Mouse (Mus musculus): ENCODE results near the gene Rapgef1.

DNA sequence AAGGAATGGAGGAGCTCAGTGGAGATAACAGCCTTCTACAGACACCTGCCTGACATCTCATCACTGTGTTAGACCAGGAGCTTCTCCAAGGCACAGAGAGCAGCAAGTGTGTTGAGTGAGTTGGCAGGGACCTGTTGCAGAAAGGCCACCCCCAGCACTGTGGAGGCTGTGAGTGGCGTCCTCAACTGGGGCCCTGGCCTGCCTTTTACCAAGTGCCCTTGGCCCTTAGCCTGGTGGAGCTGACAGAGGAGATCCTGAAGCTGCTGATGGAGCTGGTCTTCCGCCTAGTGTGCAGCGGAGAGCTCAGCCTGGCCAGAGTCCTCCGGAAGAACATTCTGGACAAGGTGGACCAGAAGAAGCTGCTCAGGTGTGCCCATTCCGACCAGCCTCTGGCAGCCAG, 113.8 kb downstream of the Rapgef1 start:
- TF ChIP-seq CTCF (IDR thresholded peaks at IDR 0.05; ENCODE audit: insufficient read depth, low read length) (no peak), POLR2A (IDR thresholded peaks at IDR 0.05; ENCODE audit: borderline replicate concordance, extremely low read depth, low read depth, low read length) (no peak)
